Mouse (Mus musculus): ENCODE measurements at regions not wholly inside any gene's neighbourhood (a gene's known extent, or its start where the extent isn't known, plus 50 kb on each side); places are given as distances from the start of the nearest gene placed in this dataset.

DNA sequence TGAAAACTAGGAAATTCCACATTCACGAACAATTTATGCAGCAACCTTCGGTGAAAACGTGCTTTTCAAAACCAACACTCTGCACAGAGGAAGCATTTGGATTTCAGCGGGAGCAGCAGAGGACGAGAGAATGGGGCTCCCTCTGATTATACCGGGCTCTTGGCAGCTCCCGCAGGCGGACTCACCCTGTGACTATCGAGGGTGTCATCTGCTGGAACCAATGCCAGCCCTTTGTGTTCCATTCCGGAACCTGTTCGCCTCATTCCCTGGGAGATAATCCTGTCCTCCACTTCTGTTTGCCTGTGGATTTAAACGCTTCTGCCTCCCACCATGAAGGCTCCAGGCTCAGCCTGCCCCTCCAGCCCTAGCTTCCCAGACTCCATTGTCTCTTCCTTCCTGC, 77.1 kb downstream of the Utp18 start:
- WGBS = 57% methylated on average over 12 of the region's 12 CpGs

DNA sequence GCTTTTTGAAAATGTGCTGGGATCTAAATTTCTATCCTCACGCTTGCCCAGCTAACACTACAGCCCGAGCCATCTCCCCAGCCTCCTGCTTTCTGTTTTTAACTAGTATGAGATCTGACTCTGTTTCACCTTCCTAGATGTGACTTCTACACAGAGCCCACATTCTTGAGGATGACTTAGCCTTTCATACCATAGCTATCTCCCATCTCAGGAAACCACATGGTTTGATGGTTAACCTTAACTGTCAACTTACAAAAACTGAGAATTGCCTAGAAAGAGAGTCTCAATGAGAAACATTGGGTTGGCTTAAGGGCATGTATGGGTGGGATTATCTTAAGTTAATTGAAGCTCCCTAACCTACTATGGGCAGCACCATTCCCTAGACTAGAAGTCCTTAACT, 78.4 kb downstream of the Utp18 start:
- Histone ChIP-seq H3K9me3 (ENCODE audit: control insufficient read depth, low read length) (no peaks in the 10 kb centered on the region), H3K27ac (replicated peaks; ENCODE audit: low read depth, low read length) (no peak overlapping the region), H3K4me1 (ENCODE audit: control insufficient read depth, insufficient read depth, low read length) (no peaks in the 10 kb centered on the region), H3K27me3 (ENCODE audit: control insufficient read depth, insufficient read depth, low read length) (no peaks in the 10 kb centered on the region), H3K36me3 (ENCODE audit: control insufficient read depth, insufficient read depth, low read length) (no peaks in the 10 kb centered on the region), H3K4me3 (replicated peaks; ENCODE audit: low read depth, low read length) (no peak overlapping the region), H3K4me2 (ENCODE audit: low read length) (no peak overlapping the region), H3K9ac (replicated peaks; ENCODE audit: low read length) (no peak overlapping the region)
- WGBS = 95% methylated on average over 2 of the region's 2 CpGs
- ATAC-seq (ENCODE audit: low FRiP score, low TSS enrichment) = no peak
- DNase-seq = no peak

More for the DNA sequence above, 77.1 kb downstream of the Utp18 start:
- Histone ChIP-seq H3K4me3 (replicated peaks; ENCODE audit: low read depth, low read length) (no peak overlapping the region), H3K36me3 (ENCODE audit: control insufficient read depth, insufficient read depth, low read length) (no peaks in the 10 kb centered on the region), H3K27ac (replicated peaks; ENCODE audit: low read depth, low read length) (no peak overlapping the region), H3K4me2 (ENCODE audit: low read length) (no peak overlapping the region), H3K9me3 (ENCODE audit: control insufficient read depth, low read length) (no peaks in the 10 kb centered on the region), H3K4me1 (ENCODE audit: control insufficient read depth, insufficient read depth, low read length) (no peaks in the 10 kb centered on the region), H3K9ac (replicated peaks; ENCODE audit: low read length) (no peak overlapping the region), H3K27me3 (ENCODE audit: control insufficient read depth, insufficient read depth, low read length) (no peaks in the 10 kb centered on the region)
- ATAC-seq (ENCODE audit: low FRiP score, low TSS enrichment) = no peak
- peak; percentile 15 for DNase-seq

DNA sequence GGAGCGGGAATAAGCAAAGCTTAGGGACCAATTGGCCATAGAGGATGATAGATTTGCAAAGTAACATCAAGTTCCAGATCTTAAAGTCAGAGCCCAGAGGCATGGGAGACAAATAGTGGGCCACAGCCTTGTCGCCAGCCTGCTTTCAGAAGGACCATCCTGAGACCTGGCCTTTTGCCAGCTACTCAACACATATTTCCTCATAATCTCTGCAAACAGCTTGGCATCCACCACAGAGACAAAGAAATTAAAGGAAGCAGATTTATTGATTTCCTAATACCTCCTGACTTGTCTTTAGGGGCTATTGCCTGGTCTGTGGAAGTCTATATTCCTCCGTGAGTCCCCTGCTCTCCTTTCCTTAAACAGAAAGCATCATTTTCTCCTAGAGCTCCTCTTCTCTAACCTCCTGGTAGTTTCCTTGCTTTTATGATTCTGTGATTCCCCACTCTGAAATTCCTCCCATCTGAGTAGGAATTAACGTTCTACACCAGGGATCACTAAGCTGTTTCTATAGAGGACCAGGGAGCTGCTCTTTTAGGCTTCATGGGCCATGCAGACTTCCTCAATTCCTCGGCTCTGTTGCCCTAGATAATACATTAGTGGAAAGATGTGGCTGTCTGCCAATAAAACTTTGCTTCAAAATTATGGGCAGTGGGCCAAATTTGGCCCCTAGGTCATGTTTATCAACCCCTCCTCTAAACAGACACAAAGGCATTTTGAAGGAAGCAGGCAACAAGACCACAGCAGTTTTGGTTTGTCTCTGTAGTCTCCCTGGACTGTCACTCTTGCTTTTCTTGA, 114.2 kb downstream of the Utp18 start:
- no peak overlapping the region for H3K9ac ChIP-seq (replicated peaks; ENCODE audit: low read length)
- DNase-seq (no peak), ATAC-seq (ENCODE audit: low FRiP score, low TSS enrichment) (no peak)
- no peak overlapping the region for H3K4me2 ChIP-seq (ENCODE audit: low read length)
- H3K9me3 ChIP-seq (ENCODE audit: control insufficient read depth, low read length) = no peaks in the 10 kb centered on the region
- H3K27ac ChIP-seq (replicated peaks; ENCODE audit: low read depth, low read length) = 0 out of 2 replicates have a peak overlapping the region, but pooled peaks have one; percentile 10
- WGBS = 69% methylated on average over 5 of the region's 5 CpGs
- no peaks in the 10 kb centered on the region for H3K27me3 ChIP-seq (ENCODE audit: control insufficient read depth, insufficient read depth, low read length)
- no peaks in the 10 kb centered on the region for H3K36me3 ChIP-seq (ENCODE audit: control insufficient read depth, insufficient read depth, low read length)
- H3K4me3 ChIP-seq (replicated peaks; ENCODE audit: low read depth, low read length) = no peak overlapping the region
- H3K4me1 ChIP-seq (ENCODE audit: control insufficient read depth, insufficient read depth, low read length) = no peaks in the 10 kb centered on the region

DNA sequence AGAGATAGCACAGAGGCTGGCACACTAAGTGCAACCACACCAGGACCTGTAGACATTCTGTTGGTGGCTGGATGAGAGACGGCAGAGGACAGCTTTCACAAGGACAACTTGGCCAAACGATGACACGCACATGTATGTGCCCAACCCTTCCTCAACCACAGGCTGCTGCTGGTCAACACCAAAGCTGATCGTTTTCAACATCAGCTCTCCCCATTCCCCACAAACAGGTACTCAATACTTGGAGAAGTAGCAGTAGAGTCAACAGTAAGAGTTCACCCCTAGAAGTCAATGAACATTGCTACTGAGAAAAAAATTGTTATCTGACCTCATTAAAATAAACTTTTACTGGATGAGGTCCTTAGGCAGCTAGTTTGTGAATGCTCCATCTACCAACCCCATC, 119.6 kb downstream of the Utp18 start:
- no peaks in the 10 kb centered on the region for H3K27me3 ChIP-seq (ENCODE audit: control insufficient read depth, insufficient read depth, low read length)
- no peak overlapping the region for H3K9ac ChIP-seq (replicated peaks; ENCODE audit: low read length)
- H3K36me3 ChIP-seq (ENCODE audit: control insufficient read depth, insufficient read depth, low read length) = no peaks in the 10 kb centered on the region
- no peaks in the 10 kb centered on the region for H3K4me1 ChIP-seq (ENCODE audit: control insufficient read depth, insufficient read depth, low read length)
- H3K9me3 ChIP-seq (ENCODE audit: control insufficient read depth, low read length) = no peaks in the 10 kb centered on the region
- 95% methylated on average over 4 of the region's 4 CpGs for WGBS
- no peak overlapping the region for H3K4me3 ChIP-seq (replicated peaks; ENCODE audit: low read depth, low read length)
- no peak for DNase-seq
- no peak overlapping the region for H3K27ac ChIP-seq (replicated peaks; ENCODE audit: low read depth, low read length)
- no peak for ATAC-seq (ENCODE audit: low FRiP score, low TSS enrichment)
- no peak overlapping the region for H3K4me2 ChIP-seq (ENCODE audit: low read length)

DNA sequence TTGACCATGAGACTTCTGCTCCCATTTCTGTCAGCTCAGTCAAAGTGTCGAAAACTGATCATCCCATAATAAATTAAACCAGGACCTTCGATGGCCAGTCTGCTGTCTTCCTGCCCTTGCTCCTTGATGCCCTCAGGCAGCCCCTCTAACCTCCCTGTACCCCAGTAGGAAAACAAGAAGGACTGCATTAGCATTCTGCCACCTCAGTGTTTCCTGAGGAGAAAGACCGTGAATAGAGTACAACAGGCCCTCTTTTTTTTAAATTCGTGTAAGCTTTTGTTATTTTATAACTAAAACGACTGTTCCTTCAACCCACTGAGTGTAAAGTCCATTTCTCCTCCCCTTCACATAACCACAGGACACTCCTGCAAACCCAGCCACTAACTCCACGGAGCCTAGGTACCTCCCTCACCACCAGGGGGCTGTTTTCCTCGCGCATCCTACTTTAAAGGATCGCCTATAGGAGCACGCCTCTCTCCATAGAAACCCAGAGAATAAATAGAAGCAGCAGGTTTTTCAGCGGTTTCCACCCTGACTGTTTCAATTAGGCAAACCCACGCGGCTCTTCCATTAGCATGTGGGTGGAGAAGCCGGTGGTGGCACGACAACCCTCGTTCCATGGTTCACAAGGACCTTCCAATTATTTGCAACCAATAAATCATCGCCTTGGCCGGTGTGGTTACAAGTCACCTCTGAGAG, 122.6 kb downstream of the Utp18 start:
- no peak overlapping the region for H3K4me3 ChIP-seq (replicated peaks; ENCODE audit: low read depth, low read length)
- H3K4me1 ChIP-seq (ENCODE audit: control insufficient read depth, insufficient read depth, low read length) = no peaks in the 10 kb centered on the region
- no peaks in the 10 kb centered on the region for H3K9me3 ChIP-seq (ENCODE audit: control insufficient read depth, low read length)
- no peaks in the 10 kb centered on the region for H3K36me3 ChIP-seq (ENCODE audit: control insufficient read depth, insufficient read depth, low read length)
- H3K9ac ChIP-seq (replicated peaks; ENCODE audit: low read length) = no peak overlapping the region
- H3K27me3 ChIP-seq (ENCODE audit: control insufficient read depth, insufficient read depth, low read length) = no peaks in the 10 kb centered on the region
- peak overlapping the region; percentile 46 for H3K4me2 ChIP-seq (ENCODE audit: low read length)
- 19% methylated on average over 18 of the region's 18 CpGs for WGBS
- ATAC-seq (ENCODE audit: low FRiP score, low TSS enrichment) (no peak), DNase-seq (peak; percentile 82)
- no peak overlapping the region for H3K27ac ChIP-seq (replicated peaks; ENCODE audit: low read depth, low read length)

DNA sequence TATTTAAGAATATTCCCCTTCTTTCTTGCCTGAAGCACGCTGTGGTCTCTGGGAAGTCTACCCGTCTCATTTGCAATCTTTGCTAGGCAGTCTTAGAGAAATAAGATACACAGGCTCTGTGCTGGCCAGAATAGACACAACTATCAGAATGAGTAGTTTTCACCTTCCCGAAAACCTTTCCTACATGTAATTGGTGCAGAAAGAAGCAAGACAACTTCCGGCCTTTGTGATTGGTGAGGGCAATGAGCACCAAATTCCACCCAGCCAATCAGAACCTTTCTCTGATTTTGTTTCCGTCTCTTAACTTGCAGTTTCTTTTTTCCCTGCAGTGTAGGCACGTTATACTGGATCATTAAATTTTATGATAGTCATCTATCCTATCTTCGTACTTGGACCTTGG, 127.7 kb downstream of the Utp18 start:
- no peak for ATAC-seq (ENCODE audit: low FRiP score, low TSS enrichment)
- Histone ChIP-seq H3K27ac (replicated peaks; ENCODE audit: low read depth, low read length) (no peak overlapping the region), H3K9ac (replicated peaks; ENCODE audit: low read length) (no peak overlapping the region), H3K4me1 (ENCODE audit: control insufficient read depth, insufficient read depth, low read length) (no peaks in the 10 kb centered on the region), H3K9me3 (ENCODE audit: control insufficient read depth, low read length) (no peaks in the 10 kb centered on the region), H3K27me3 (ENCODE audit: control insufficient read depth, insufficient read depth, low read length) (no peaks in the 10 kb centered on the region), H3K4me3 (replicated peaks; ENCODE audit: low read depth, low read length) (no peak overlapping the region), H3K4me2 (ENCODE audit: low read length) (no peak overlapping the region), H3K36me3 (ENCODE audit: control insufficient read depth, insufficient read depth, low read length) (no peaks in the 10 kb centered on the region)
- WGBS = 91% methylated on average over 7 of the region's 7 CpGs
- DNase-seq = no peak

DNA sequence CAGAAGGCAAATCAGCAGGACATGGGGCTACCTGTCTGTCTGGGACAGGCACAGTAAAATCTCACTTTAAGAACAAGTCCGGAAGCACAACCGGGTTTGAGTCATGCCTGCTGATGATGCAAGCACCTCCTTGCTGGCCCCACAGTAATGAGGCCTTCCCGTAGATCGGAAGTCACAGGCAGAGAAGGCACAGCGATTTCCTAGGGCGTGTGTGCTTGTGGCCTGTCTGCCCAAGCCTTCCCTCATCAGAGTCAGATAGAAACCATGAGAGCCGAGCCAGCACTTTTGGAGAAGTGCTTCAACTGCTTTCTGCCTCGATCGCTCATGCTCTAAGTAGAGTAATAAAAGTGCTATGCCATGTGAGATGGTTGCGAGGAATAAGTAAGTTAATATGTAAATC, 148.9 kb downstream of the Utp18 start:
- no peak for ATAC-seq (ENCODE audit: low FRiP score, low TSS enrichment)
- Histone ChIP-seq H3K9me3 (ENCODE audit: control insufficient read depth, low read length) (no peaks in the 10 kb centered on the region), H3K4me3 (replicated peaks; ENCODE audit: low read depth, low read length) (no peak overlapping the region), H3K27ac (replicated peaks; ENCODE audit: low read depth, low read length) (no peak overlapping the region), H3K4me2 (ENCODE audit: low read length) (no peak overlapping the region), H3K4me1 (ENCODE audit: control insufficient read depth, insufficient read depth, low read length) (no peaks in the 10 kb centered on the region), H3K9ac (replicated peaks; ENCODE audit: low read length) (no peak overlapping the region), H3K36me3 (ENCODE audit: control insufficient read depth, insufficient read depth, low read length) (no peaks in the 10 kb centered on the region), H3K27me3 (ENCODE audit: control insufficient read depth, insufficient read depth, low read length) (no peaks in the 10 kb centered on the region)
- WGBS = 92% methylated on average over 10 of the region's 10 CpGs
- no peak for DNase-seq

DNA sequence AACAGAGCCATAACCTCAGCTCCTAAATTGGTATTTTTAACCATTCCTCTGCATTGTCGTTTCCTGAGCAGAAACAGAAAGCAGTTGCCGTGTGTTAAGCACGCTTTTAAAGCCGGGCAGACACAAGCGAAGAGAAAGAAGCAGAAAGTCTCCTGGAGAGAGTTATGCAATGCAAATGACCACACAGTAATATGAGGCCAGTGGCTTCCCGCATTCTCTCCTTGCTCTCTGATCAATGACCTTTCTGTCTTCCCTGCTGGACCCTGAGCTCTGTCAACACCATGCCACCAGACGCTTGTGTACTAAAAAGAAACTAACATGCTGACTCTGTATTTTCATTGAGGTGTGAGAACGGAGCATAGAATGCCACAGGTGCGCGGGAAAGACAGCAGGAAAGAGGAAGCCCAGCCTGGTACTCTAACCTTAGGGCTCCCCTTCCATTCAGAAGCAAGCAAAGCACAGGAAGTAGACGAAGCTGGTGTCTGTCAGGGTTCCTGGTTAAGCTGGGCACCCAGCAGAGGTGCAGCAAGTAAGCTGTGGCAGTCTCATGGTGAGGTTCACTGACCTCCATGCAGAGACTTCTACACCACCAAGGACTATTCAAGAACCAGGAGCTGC, 151.9 kb downstream of the Utp18 start:
- no peaks in the 10 kb centered on the region for H3K9me3 ChIP-seq (ENCODE audit: control insufficient read depth, low read length)
- no peak overlapping the region for H3K9ac ChIP-seq (replicated peaks; ENCODE audit: low read length)
- H3K27ac ChIP-seq (replicated peaks; ENCODE audit: low read depth, low read length) = no peak overlapping the region
- H3K4me1 ChIP-seq (ENCODE audit: control insufficient read depth, insufficient read depth, low read length) = no peaks in the 10 kb centered on the region
- DNase-seq (no peak), ATAC-seq (ENCODE audit: low FRiP score, low TSS enrichment) (no peak)
- H3K4me3 ChIP-seq (replicated peaks; ENCODE audit: low read depth, low read length) = no peak overlapping the region
- no peaks in the 10 kb centered on the region for H3K36me3 ChIP-seq (ENCODE audit: control insufficient read depth, insufficient read depth, low read length)
- no peak overlapping the region for H3K4me2 ChIP-seq (ENCODE audit: low read length)
- H3K27me3 ChIP-seq (ENCODE audit: control insufficient read depth, insufficient read depth, low read length) = no peaks in the 10 kb centered on the region
- 56% methylated on average over 11 of the region's 11 CpGs for WGBS
